Mouse (Mus musculus): ENCODE data around the gene Nrde2. TPM values are rescaled to one million over a fixed set of nuclear protein-coding genes. Genes with fewer than 3 reads are reported as not detected.
A peak's percentile ranks its signal among the peaks of the same experiment; 100 is the strongest.

The Nrde2 gene
- polyA plus RNA-seq, 1 experiment from 2014 or later, result 27.0 TPM

GRCm38 (mm10) chr12:100126968-100127865, 32.2 kb downstream of the Nrde2 start:
- DNase-seq (ENCODE audit: low spot score), result no peak

GRCm38 (mm10) chr12:100124913-100125798, 34.3 kb downstream of the Nrde2 start:
- DNase-seq (ENCODE audit: low spot score), result no peak

GRCm38 (mm10) chr12:100123476-100123875, 36.0 kb downstream of the Nrde2 start:
- DNase-seq (ENCODE audit: low spot score), result no peak

- DNase-seq (ENCODE audit: low spot score), result no peak
Observed at GRCm38 (mm10) chr12:100122921-100123381, 36.5 kb downstream of the Nrde2 start.

GRCm38 (mm10) chr12:100115982-100116381, 43.5 kb downstream of the Nrde2 start:
- DNase-seq (ENCODE audit: low spot score), result no peak

GRCm38 (mm10) chr12:100109986-100110696, 49.3 kb downstream of the Nrde2 start, which contains the start of gene Psmc1:
TSS of gene Psmc1 (plus strand) at chr12:100110154.
- DNase-seq (ENCODE audit: low spot score), result peak; percentile 92

GRCm38 (mm10) chr12:100107436-100107835, 52.0 kb downstream of the Nrde2 start:
- DNase-seq (ENCODE audit: low spot score), result no peak

- DNase-seq (ENCODE audit: low spot score), result peak; percentile 88
Observed at GRCm38 (mm10) chr12:100106275-100106895, 53.1 kb downstream of the Nrde2 start.

GRCm38 (mm10) chr12:100104530-100104929, 54.9 kb downstream of the Nrde2 start:
- DNase-seq (ENCODE audit: low spot score), result no peak

GRCm38 (mm10) chr12:100101651-100102050, 57.8 kb downstream of the Nrde2 start:
- DNase-seq (ENCODE audit: low spot score), result no peak

- no peak for DNase-seq (ENCODE audit: low spot score)
Observed at GRCm38 (mm10) chr12:100100707-100101030, 58.8 kb downstream of the Nrde2 start.

- no peak for DNase-seq (ENCODE audit: low spot score)
Observed at GRCm38 (mm10) chr12:100099971-100100706, 59.3 kb downstream of the Nrde2 start.

GRCm38 (mm10) chr12:100093046-100093445, 66.4 kb downstream of the Nrde2 start:
- no peak for DNase-seq (ENCODE audit: low spot score)

- no peak for DNase-seq (ENCODE audit: low spot score)
Observed at GRCm38 (mm10) chr12:100090750-100091149, 68.7 kb downstream of the Nrde2 start.

GRCm38 (mm10) chr12:100089265-100089664, 70.2 kb downstream of the Nrde2 start:
- DNase-seq (ENCODE audit: low spot score), result no peak

- DNase-seq (ENCODE audit: low spot score), result no peak
Observed at GRCm38 (mm10) chr12:100088026-100088425, 71.4 kb downstream of the Nrde2 start.

GRCm38 (mm10) chr12:100079636-100080286, 79.7 kb downstream of the Nrde2 start:
- no peak for DNase-seq (ENCODE audit: low spot score)

- DNase-seq (ENCODE audit: low spot score), result no peak
Observed at GRCm38 (mm10) chr12:100075715-100076114, 83.7 kb downstream of the Nrde2 start.
